Mouse (Mus musculus): ENCODE data around the gene Tmem54.

Tmem54 gene

GRCm38 (mm10) chr4:129105356-129105755 is at the start of gene Tmem54:
Gene Tmem54 (plus strand): TSS chr4:129105548.
- DNase-seq, result no peak

- DNase-seq, result no peak
These were observed 49.8 kb upstream of the Tmem54 start for GRCm38 (mm10) chr4:129055562-129055961.

DNA sequence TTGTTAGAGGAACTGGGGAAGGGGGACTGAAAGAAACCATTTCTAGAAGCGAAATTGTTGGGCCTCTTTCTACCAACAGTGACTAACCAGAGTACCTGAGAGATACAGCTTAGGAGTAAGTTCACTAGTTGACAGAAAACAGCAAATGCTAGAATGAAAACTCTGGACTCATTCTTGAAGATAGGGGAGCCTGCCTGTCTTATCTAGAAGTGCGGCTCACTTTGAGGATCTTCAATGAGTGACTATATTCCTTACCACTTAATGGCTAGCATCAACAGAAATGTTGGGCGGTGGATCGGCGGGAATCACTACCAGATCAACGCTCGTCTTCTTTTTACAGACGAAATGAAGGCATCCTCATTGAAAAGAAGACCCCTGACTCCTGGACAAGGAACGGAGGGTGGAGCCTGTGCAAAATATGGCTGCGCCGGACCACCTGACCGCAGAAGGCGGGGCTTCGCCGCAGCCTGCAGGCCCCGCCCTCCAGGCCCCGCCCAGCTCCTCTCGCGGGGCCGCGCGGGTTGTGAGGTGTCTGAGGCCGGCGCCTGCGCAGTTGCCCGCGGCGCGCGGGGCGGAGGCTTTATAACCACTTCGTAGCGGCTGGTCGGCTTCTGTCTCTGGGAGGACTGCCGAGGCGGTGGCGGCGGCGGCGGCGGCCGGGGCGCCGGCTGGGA is 47.7 kb upstream of the Tmem54 start:
- peak; percentile 98 to 99 for DNase-seq

DNA sequence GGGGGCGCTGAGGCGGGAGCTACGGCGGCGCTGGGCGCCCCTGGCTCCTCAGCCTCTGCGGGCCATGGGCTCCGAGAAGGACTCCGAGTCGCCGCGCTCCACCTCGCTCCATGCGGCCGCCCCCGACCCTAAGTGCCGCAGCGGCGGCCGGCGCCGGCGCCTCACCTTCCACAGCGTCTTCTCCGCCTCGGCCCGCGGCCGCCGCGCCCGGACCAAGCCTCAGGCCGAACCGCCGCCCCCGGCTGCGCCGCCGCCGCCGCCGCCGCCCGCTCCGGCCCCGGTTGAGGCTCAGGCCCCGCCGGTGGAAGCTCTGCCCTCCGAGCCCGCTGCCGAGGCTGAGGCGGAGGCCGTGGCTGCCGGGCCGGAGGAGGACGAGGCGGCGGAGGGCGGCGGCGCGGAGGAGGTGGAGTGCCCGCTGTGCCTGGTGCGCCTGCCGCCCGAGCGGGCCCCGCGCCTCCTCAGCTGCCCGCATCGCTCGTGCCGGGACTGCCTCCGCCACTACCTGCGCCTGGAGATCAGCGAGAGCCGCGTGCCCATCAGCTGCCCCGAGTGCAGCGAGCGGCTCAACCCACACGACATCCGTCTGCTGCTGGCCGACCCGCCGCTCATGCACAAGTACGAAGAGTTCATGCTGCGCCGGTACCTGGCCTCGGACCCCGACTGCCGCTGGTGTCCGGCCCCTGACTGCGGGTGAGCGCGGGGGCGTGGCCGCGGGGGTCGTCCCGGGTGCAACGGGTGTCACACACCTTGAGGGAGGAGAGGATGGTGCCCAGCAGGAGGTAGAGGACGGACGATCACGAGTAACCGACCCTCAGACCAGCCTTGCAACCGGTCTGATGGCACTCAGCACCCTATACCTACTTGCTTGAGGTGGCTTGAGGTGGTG is 46.9 kb upstream of the Tmem54 start, which contains the start of gene Rnf19b:
TSS of gene Rnf19b (plus strand) at position 65 of the 886 bp plus-strand sequence.
- DNase-seq, result peak; percentile 55 to 60

DNA sequence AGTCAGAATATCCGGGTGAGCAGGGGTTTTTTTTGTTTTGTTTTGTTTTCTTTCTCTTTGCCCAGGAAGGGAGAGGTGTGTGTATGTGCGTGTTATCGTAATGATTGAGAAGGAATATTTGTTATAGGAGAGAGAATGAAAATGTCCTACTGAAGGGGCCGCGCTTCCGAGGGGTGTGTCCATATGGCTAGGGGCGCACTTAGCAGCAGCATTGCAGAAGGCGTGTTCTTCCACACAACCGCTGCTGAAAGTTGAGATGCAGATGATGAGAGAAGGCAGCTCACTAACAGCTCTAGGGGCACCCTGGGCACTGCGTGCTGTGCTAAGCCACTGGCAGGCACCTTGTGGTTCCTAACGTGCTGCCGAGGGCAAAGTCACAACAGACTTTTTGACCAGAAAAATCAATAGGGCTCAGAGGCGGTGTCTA is 46.2 kb upstream of the Tmem54 start:
- DNase-seq, result peak; percentile 49 to 52

- peak; percentile 38 to 40 for DNase-seq
These were observed 45.4 kb upstream of the Tmem54 start for GRCm38 (mm10) chr4:129059922-129060321.

DNA sequence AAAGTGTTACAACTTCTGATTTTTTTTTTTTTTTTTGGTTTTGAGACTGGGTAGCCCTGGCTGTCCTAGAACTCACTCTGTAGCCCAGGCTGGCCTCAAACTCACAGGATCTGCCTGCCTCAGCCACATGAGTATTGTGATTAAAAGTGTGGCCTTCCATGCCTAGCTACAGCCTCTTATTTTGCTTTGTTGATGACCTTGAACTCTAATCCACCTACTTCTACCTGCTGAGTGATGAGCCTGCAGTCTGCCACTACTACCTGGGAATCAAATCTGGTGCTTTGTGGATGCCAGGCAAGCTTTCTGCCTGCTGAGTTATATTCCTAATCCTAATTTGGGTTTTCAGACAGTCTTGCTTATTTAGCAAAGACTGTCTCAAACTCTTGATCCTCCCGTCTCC is 43.9 kb upstream of the Tmem54 start:
- no peak for DNase-seq

DNA sequence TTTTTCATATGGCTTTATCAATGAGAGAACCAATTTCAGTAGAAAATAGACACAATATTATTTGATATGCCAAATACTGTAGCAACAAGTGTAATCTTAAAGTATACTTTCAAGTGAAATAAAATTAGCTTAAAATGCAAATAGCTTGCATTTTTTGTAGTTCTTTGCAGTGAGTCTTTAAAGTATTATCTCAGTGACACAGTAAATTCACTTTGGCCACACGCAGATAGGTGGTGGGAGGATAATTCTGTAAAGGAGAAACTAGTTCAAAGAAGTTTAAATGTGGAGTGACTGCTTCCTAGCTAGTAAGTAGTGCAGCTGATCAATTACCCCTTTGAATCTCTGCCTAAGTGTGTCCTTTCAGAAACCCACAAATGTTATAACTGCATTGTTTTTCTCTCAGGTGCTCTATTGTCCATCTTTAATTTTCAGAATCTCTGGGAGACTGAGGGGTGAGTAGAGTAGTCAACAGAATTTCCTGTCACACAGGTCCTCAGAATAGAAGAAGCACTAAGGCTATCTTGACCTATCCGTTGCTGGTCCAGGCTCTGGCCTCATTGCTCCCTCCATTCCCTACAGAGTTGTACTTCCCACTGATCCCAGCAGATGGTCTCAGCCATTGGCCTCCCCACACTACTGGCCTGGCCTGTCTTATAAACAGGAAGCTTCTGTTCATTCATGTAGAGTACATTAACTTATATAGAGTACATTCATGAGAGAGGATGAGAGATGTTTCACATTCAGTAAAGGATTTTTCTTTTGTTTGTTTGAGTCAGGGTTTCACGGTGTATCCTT is 42.9 kb upstream of the Tmem54 start:
- no peak for DNase-seq

GRCm38 (mm10) chr4:129065688-129066236 is 39.6 kb upstream of the Tmem54 start:
- DNase-seq, result no peak

- DNase-seq, result no peak
These were observed 37.5 kb upstream of the Tmem54 start for GRCm38 (mm10) chr4:129067638-129068415.

GRCm38 (mm10) chr4:129068848-129069247 is 36.5 kb upstream of the Tmem54 start:
- DNase-seq, result no peak

- DNase-seq, result no peak
These were observed 26.2 kb upstream of the Tmem54 start for GRCm38 (mm10) chr4:129079126-129079525.

DNA sequence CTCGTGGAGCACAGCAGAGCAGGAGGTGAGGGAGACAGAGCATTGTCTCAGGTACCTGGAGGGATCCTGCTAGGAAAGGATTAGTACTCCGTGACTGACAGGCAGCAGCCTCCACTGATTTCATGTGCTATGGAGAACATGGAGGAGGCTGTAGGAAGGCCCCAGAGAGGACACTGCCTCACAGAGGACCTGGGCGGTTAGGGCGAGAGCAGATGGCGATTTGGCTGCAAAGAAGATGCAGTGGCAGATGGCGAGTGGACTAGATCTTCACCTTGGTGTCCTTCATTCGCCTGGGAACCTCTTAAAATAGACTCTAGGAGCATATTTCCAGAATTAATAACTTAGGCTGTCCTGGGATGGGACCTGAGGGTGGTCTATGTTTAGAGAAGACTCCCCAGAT is 24.3 kb upstream of the Tmem54 start:
- no peak for DNase-seq

GRCm38 (mm10) chr4:129081512-129081911 is 23.8 kb upstream of the Tmem54 start:
- DNase-seq, result no peak

GRCm38 (mm10) chr4:129081939-129082338 is 23.4 kb upstream of the Tmem54 start:
- no peak for DNase-seq

DNA sequence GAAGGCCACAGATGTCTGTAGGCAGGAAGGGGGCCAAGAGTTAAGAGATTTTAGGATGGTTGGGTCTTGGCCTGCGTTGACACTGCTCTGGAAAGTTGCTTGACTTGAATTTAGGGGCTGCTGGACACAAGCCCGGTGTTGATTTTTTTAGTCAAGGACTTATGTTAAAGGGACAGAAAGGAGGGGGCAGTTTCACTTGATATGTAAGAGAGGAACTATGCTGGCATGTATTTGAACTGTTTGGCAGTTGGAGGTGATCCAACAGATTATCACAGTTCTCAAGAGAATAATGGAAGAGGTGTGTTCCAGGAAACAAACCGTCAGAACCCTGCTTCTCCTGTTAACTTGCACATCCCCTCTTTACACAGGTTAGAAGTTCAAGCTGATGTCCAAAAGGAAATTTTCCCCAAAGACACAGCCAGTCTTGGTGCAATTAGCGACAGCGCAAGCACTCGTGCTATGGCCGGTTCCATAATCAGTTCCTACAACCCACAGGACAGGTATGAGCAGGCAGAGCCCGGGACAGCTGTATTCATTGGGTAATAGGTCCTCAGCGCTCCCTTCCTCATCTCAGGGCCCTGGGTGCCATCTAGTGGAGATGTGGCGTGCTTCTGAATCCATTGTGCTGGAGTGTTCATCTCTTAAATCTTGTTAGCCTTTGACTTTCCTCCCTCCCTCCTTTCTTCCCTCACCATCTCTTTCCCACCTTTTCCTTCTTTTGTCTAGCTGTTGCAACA is 22.8 kb upstream of the Tmem54 start:
- peak; percentile 82 to 85 for DNase-seq

DNA sequence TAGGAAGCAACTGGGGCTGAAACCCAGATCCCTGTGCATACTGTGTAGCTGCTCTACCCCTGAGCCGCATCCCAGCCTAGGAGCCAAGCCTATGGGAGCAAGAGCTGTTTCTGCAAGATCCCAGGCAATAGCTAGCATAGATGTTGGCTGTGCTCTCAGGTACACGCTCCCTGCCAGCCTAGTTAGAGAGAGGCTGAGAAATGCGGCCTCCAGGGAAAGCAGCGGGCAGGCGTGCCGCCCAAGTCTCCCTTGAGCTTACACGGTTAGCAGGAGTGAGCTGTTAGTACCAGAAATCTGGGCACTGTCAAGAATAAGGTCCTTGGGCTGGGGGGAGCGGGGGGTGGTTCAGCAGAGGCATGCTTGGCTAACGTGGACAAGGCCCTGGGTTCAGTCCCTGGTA is 20.5 kb upstream of the Tmem54 start:
- no peak for DNase-seq

GRCm38 (mm10) chr4:129086078-129086477 is 19.3 kb upstream of the Tmem54 start:
- peak; percentile 82 to 84 for DNase-seq

- no peak for DNase-seq
These were observed 17.5 kb upstream of the Tmem54 start for GRCm38 (mm10) chr4:129087850-129088249.

- peak; percentile 35 to 45 for DNase-seq
These were observed 10.1 kb upstream of the Tmem54 start for GRCm38 (mm10) chr4:129095276-129095675.

DNA sequence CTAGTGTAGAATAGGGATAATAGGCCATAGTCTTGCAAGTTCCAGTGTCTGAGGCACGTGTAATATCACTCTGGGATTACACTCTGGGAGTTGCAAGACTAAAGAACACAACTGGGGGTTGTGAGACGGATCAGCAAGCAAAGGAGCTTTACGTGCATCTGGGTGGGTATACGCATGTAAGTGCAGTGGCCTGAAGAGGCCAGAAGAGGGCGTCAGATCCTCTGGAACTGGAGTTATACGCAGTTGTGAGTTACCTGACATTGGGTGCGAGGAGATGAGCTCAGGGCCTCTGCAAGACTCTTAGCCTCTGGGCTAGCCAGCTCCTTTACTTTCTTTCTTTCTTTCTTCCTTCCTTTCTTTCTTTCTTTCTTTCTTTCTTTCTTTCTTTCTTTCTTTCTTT is 8.3 kb upstream of the Tmem54 start:
- DNase-seq, result no peak
